Mouse (Mus musculus) G1E (cell line): ENCODE results near the gene Spag9.

Source experiments
- CTCF ChIP-seq: IDR thresholded peaks from 2 replicates; pipeline ENCODE4 v1.5.1; 2012; ENCODE audit warnings: low read depth, low read length, inconsistent platforms, mixed read lengths
- GATA1 ChIP-seq: IDR thresholded peaks from 2 replicates; pipeline ENCODE4 v1.6.1; 2012; ENCODE audit warnings: borderline replicate concordance, low read length, inconsistent platforms, mixed read lengths
- GATA2 ChIP-seq: IDR thresholded peaks from 2 replicates; pipeline ENCODE4 v1.6.1; 2012; ENCODE audit warnings: low read depth, low read length, inconsistent platforms, borderline replicate concordance

DNA sequence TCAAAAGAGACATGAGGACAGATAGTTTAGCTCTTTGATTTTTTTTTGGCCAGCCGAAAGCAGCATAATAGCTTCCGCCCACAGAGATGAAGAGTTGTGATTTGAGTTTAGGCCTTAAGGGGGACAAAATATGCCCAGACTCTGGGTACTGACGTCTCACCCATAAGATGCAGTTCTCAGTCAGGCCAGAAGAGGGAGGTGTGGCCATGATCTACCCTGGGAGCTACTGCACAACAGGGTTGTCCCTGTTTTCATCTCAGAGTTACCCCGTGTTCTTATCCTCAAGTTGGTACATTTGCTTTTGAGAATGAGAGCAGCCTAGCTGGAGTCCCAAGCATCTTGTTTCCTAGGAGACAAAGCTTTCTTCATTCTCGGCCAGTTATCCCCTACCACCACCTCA, 132.1 kb downstream of the Spag9 start:
- TF ChIP-seq CTCF (peak; percentile 88), GATA1 (no peak), GATA2 (no peak)
